Mouse (Mus musculus) urinary bladder, adult 2 months (tissue): Measurements from ENCODE around the gene Kcne1. TPM values are rescaled to one million over a fixed set of nuclear protein-coding genes. Genes with fewer than 3 reads are reported as not detected.

ENCODE experiments used
- DNase-seq: peaks from one replicate; pipeline ENCODE4 v3.0.0; 2022; ENCODE audit warnings: low spot score
- polyA plus RNA-seq: library from polyadenylated mRNA; depleted of rRNA; stranded (reverse); fragments of >200 nt; gene quantifications from 2 replicates; pipeline ENCODE4 v1.2.3, GENCODE M21; 2012; rRNA removed

Gene Kcne1
- polyA plus RNA-seq: 9.8 and 10.2 TPM in 2 replicates

GRCm38 (mm10) chr16:92359229-92359628, at the start of gene Kcne1:
Gene Kcne1, minus strand, starts transcription at chr16:92359468.
- DNase-seq: peak; percentile 41

GRCm38 (mm10) chr16:92407883-92408282, 48.6 kb upstream of the Kcne1 start:
- DNase-seq: no peak

- no peak for DNase-seq
Measured at GRCm38 (mm10) chr16:92404141-92404540, 44.9 kb upstream of the Kcne1 start.

- no peak for DNase-seq
Measured at GRCm38 (mm10) chr16:92403069-92403468, 43.8 kb upstream of the Kcne1 start.

- no peak for DNase-seq
Measured at GRCm38 (mm10) chr16:92402216-92402615, 42.9 kb upstream of the Kcne1 start.

GRCm38 (mm10) chr16:92401206-92401605, 41.9 kb upstream of the Kcne1 start:
- no peak for DNase-seq

- peak; percentile 77 for DNase-seq
Measured at GRCm38 (mm10) chr16:92399490-92400458, 40.5 kb upstream of the Kcne1 start.

- DNase-seq: no peak
Measured at GRCm38 (mm10) chr16:92398574-92399118, 39.4 kb upstream of the Kcne1 start.

- no peak for DNase-seq
Measured at GRCm38 (mm10) chr16:92397745-92398573, 38.7 kb upstream of the Kcne1 start.

- DNase-seq: no peak
Measured at GRCm38 (mm10) chr16:92393732-92394131, 34.5 kb upstream of the Kcne1 start.

- DNase-seq: no peak
Measured at GRCm38 (mm10) chr16:92387692-92388091, 28.4 kb upstream of the Kcne1 start.

GRCm38 (mm10) chr16:92385062-92385461, 25.8 kb upstream of the Kcne1 start:
- DNase-seq: peak; percentile 65

- DNase-seq: no peak
Measured at GRCm38 (mm10) chr16:92383412-92383811, 24.1 kb upstream of the Kcne1 start.

GRCm38 (mm10) chr16:92382508-92382907, 23.2 kb upstream of the Kcne1 start:
- DNase-seq: no peak

GRCm38 (mm10) chr16:92381092-92381491, 21.8 kb upstream of the Kcne1 start:
- DNase-seq: no peak

- no peak for DNase-seq
Measured at GRCm38 (mm10) chr16:92376976-92377375, 17.7 kb upstream of the Kcne1 start.

- no peak for DNase-seq
Measured at GRCm38 (mm10) chr16:92371623-92372022, 12.4 kb upstream of the Kcne1 start.

GRCm38 (mm10) chr16:92369260-92369659, 10.0 kb upstream of the Kcne1 start:
- DNase-seq: no peak

GRCm38 (mm10) chr16:92365477-92365876, 6.2 kb upstream of the Kcne1 start:
- no peak for DNase-seq

- no peak for DNase-seq
Measured at GRCm38 (mm10) chr16:92360711-92361110, 1.4 kb upstream of the Kcne1 start.

- DNase-seq: no peak
Measured at GRCm38 (mm10) chr16:92358734-92359133, 534 bp downstream of the Kcne1 start.

- no peak for DNase-seq
Measured at GRCm38 (mm10) chr16:92357566-92357965, 1.7 kb downstream of the Kcne1 start.
